16 mouse cellular contexts compared by ENCODE assay signal in the genomic region with DNA sequence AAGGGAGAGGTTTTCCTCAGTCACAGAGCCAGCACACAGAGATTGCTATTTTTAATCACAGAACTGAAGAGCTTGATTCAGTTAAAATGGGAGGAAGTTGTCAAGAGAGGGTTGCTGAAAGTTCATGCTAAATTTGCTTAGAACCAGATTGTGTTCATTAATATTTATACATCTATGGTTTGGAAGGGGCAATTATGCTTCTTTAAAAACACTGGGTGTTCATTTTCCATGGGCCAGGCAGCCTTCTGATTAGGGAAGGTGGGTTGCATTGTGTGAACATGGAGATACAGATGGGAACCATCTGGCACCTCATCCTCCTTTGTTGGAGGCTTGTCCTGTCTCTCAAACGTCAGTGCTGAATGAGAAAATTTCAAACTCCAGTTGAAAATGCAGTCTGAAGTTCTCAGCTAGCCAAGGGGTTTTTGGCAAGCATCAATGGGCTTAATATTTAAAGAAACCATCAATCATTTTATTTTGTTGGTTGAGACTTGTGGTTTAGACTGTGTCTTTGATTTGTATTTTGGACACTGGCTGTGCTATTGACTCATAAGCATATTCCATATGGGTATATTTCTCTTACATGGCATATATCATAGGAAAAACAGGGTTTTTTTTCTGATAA.
A peak's percentile ranks its signal among the peaks of the same experiment; 100 is the strongest.
DNase-seq lines count a peak whose midpoint lies in the region; ATAC-seq and TF ChIP-seq lines count a peak whose summit lies in the region.
"Had no signal": no experiment of that assay in that cellular context is flagged by ENCODE, and none has a peak within 500 bp of the region (broad histone marks: within the 10 kb centered on the region; RNA-seq: fewer than 3 reads in every experiment).

No protein-coding gene starts in this region.

- peak overlapping the region; percentile 29; the same call in 1 of the 2 replicates for H3K27ac ChIP-seq in hindbrain, embryonic 10.5 days
- no peak overlapping the region for H3K27ac ChIP-seq in hindbrain, embryonic 14.5 days
- H3K27ac ChIP-seq in forebrain, postnatal 0 days (ENCODE audit: low read depth, low read length), result peak overlapping the region; percentile 69
- H3K27ac ChIP-seq: embryonic facial prominence, embryonic 13.5 days; heart, embryonic 10.5 days; stomach, embryonic 15.5 days had no signal

- H3K4me1 ChIP-seq in hindbrain, embryonic 10.5 days (replicated peaks), result peaks cover 5% of the 10 kb centered on the region
- 0 out of 2 replicates have a peak, but pooled peaks cover 3% of the 10 kb centered on the region for H3K4me1 ChIP-seq in hindbrain, embryonic 14.5 days (replicated peaks; ENCODE audit: control insufficient read depth, insufficient read depth, low read length)
- H3K4me1 ChIP-seq in forebrain, postnatal 0 days (ENCODE audit: insufficient read depth), result peaks cover 9% of the 10 kb centered on the region
- H3K4me1 ChIP-seq: heart, embryonic 10.5 days; stomach, embryonic 15.5 days had no signal

- no peaks in the 10 kb centered on the region for H3K36me3 ChIP-seq in hindbrain, embryonic 10.5 days
- no peaks in the 10 kb centered on the region for H3K36me3 ChIP-seq in hindbrain, embryonic 14.5 days (replicated peaks; ENCODE audit: control insufficient read depth, insufficient read depth)
- H3K36me3 ChIP-seq in forebrain, postnatal 0 days (ENCODE audit: insufficient read depth), result no peaks in the 10 kb centered on the region
- H3K36me3 ChIP-seq: embryonic facial prominence, embryonic 13.5 days; heart, embryonic 10.5 days; stomach, embryonic 15.5 days had no signal

- TF ChIP-seq CTCF in forebrain, postnatal 0 days (IDR thresholded peaks at IDR 0.05; ENCODE audit: low read depth), result no peak

- no peak overlapping the region for H3K9ac ChIP-seq in hindbrain, embryonic 14.5 days
- H3K9ac ChIP-seq in forebrain, postnatal 0 days, result no peak overlapping the region
- H3K9ac ChIP-seq: embryonic facial prominence, embryonic 13.5 days; liver, postnatal 0 days; stomach, embryonic 15.5 days had no signal

- no peaks in the 10 kb centered on the region for H3K27me3 ChIP-seq in hindbrain, embryonic 10.5 days (ENCODE audit: insufficient read depth, poor library complexity, severe bottlenecking)
- no peaks in the 10 kb centered on the region for H3K27me3 ChIP-seq in hindbrain, embryonic 14.5 days (ENCODE audit: control insufficient read depth, insufficient read depth, low read length)
- no peaks in the 10 kb centered on the region for H3K27me3 ChIP-seq in forebrain, postnatal 0 days (ENCODE audit: insufficient read depth, low read length)
- H3K27me3 ChIP-seq: embryonic facial prominence, embryonic 13.5 days; stomach, embryonic 15.5 days had no signal

- no peak overlapping the region for H3K4me3 ChIP-seq in hindbrain, embryonic 10.5 days
- no peak overlapping the region for H3K4me3 ChIP-seq in hindbrain, embryonic 14.5 days (replicated peaks; ENCODE audit: low read length)
- no peak overlapping the region for H3K4me3 ChIP-seq in forebrain, postnatal 0 days (ENCODE audit: low read depth, low read length)
- H3K4me3 ChIP-seq: embryonic facial prominence, embryonic 13.5 days; heart, embryonic 10.5 days; stomach, embryonic 15.5 days had no signal

- 45% methylated on average over 1 of the region's 1 CpGs for WGBS in hindbrain, embryonic 10.5 days
- WGBS in hindbrain, embryonic 14.5 days, result 22% methylated on average over 1 of the region's 1 CpGs
- 10% methylated on average over 1 of the region's 1 CpGs for WGBS in forebrain, postnatal 0 days

- DNase-seq in hindbrain, embryonic 10.5 days (ENCODE audit: low spot score), result no peak
- DNase-seq in hindbrain, embryonic 14.5 days (ENCODE audit: low spot score), result no peak
- peak; percentile 49 for DNase-seq in retina, embryonic 14.5 days (ENCODE audit: low spot score)
- DNase-seq in retina, postnatal 1 day, result no peak
- DNase-seq in forebrain, postnatal 0 days, result peak; percentile 71
- peak; percentile 44 to 61 for DNase-seq in layer of hippocampus, postnatal 36 days
- no peak for DNase-seq in heart, adult 8-10 months (ENCODE audit: low spot score)
- DNase-seq in gastrocnemius, postnatal 25 days, result no peak
- DNase-seq: cerebellum, adult 9-11 months; heart, postnatal 36 days; kidney, adult 11 months; liver, postnatal 0 days; thymus, postnatal 36 days had no signal

- ATAC-seq in hindbrain, embryonic 14.5 days (ENCODE audit: low FRiP score), result no peak
- ATAC-seq in forebrain, postnatal 0 days, result peak; percentile 86
- ATAC-seq: liver, postnatal 0 days had no signal

- no peaks in the 10 kb centered on the region for H3K9me3 ChIP-seq in hindbrain, embryonic 10.5 days
- no peaks in the 10 kb centered on the region for H3K9me3 ChIP-seq in hindbrain, embryonic 14.5 days (ENCODE audit: control insufficient read depth, low read length)
- H3K9me3 ChIP-seq in forebrain, postnatal 0 days (ENCODE audit: low read length), result no peaks in the 10 kb centered on the region
- H3K9me3 ChIP-seq: embryonic facial prominence, embryonic 13.5 days; heart, embryonic 10.5 days; stomach, embryonic 15.5 days had no signal

- H3K4me2 ChIP-seq in hindbrain, embryonic 14.5 days (replicated peaks), result no peak overlapping the region
- no peak overlapping the region for H3K4me2 ChIP-seq in forebrain, postnatal 0 days (ENCODE audit: low read depth)
- H3K4me2 ChIP-seq: embryonic facial prominence, embryonic 13.5 days; stomach, embryonic 15.5 days had no signal

Comparison
In these comparisons a context has a peak if more than half of its experiments do, and no peak if none do; other contexts are left out.
1. DNase-seq: peak in retina, embryonic 14.5 days (single experiment), forebrain, postnatal 0 days (single experiment) and layer of hippocampus, postnatal 36 days (2 of 2); none in hindbrain, embryonic 10.5 days (single experiment), hindbrain, embryonic 14.5 days (single experiment), retina, postnatal 1 day (single experiment), heart, adult 8-10 months (single experiment) and gastrocnemius, postnatal 25 days (single experiment).